Mouse (Mus musculus): Measurements from ENCODE around the gene Prr18.

Prr18 gene

GRCm38 (mm10) chr17:8340407-8341359, 3.4 kb downstream of the Prr18 start:
- no peak for DNase-seq (ENCODE audit: extremely low read depth, low read depth, low spot score)

GRCm38 (mm10) chr17:8341360-8341963, 4.2 kb downstream of the Prr18 start:
- DNase-seq (ENCODE audit: extremely low read depth, low read depth, low spot score): no peak

GRCm38 (mm10) chr17:8342706-8343105, 5.4 kb downstream of the Prr18 start:
- DNase-seq (ENCODE audit: extremely low read depth, low read depth, low spot score): no peak

GRCm38 (mm10) chr17:8343416-8343815, 6.2 kb downstream of the Prr18 start:
- no peak for DNase-seq (ENCODE audit: extremely low read depth, low read depth, low spot score)

- DNase-seq (ENCODE audit: extremely low read depth, low read depth, low spot score): no peak
Measured at GRCm38 (mm10) chr17:8347765-8348285, 10.6 kb downstream of the Prr18 start.

GRCm38 (mm10) chr17:8348941-8349340, 11.7 kb downstream of the Prr18 start:
- DNase-seq (ENCODE audit: extremely low read depth, low read depth, low spot score): no peak

GRCm38 (mm10) chr17:8351088-8351487, 13.8 kb downstream of the Prr18 start:
- no peak for DNase-seq (ENCODE audit: extremely low read depth, low read depth, low spot score)

GRCm38 (mm10) chr17:8355692-8356091, 18.4 kb downstream of the Prr18 start, which contains the start of gene T2:
TSS of gene T2 (plus strand) at chr17:8355992.
- DNase-seq (ENCODE audit: extremely low read depth, low read depth, low spot score): no peak

GRCm38 (mm10) chr17:8357498-8357897, 20.2 kb downstream of the Prr18 start:
- no peak for DNase-seq (ENCODE audit: extremely low read depth, low read depth, low spot score)

GRCm38 (mm10) chr17:8360876-8361275, 23.6 kb downstream of the Prr18 start:
- no peak for DNase-seq (ENCODE audit: extremely low read depth, low read depth, low spot score)

- DNase-seq (ENCODE audit: extremely low read depth, low read depth, low spot score): no peak
Measured at GRCm38 (mm10) chr17:8361281-8362103, 24.2 kb downstream of the Prr18 start.

- no peak for DNase-seq (ENCODE audit: extremely low read depth, low read depth, low spot score)
Measured at GRCm38 (mm10) chr17:8367514-8368480, 30.5 kb downstream of the Prr18 start.

GRCm38 (mm10) chr17:8368570-8368969, 31.3 kb downstream of the Prr18 start:
- DNase-seq (ENCODE audit: extremely low read depth, low read depth, low spot score): no peak

- DNase-seq (ENCODE audit: extremely low read depth, low read depth, low spot score): no peak
Measured at GRCm38 (mm10) chr17:8369171-8369570, 31.9 kb downstream of the Prr18 start.

- no peak for DNase-seq (ENCODE audit: extremely low read depth, low read depth, low spot score)
Measured at GRCm38 (mm10) chr17:8370634-8371229, 33.5 kb downstream of the Prr18 start.

GRCm38 (mm10) chr17:8371834-8372233, 34.6 kb downstream of the Prr18 start:
- DNase-seq (ENCODE audit: extremely low read depth, low read depth, low spot score): no peak

- DNase-seq (ENCODE audit: extremely low read depth, low read depth, low spot score): no peak
Measured at GRCm38 (mm10) chr17:8372286-8373046, 35.2 kb downstream of the Prr18 start.

GRCm38 (mm10) chr17:8377298-8377697, 40.0 kb downstream of the Prr18 start:
- no peak for DNase-seq (ENCODE audit: extremely low read depth, low read depth, low spot score)

GRCm38 (mm10) chr17:8385441-8385840, 48.2 kb downstream of the Prr18 start:
- no peak for DNase-seq (ENCODE audit: extremely low read depth, low read depth, low spot score)

All from fat pad, adult 2 months (tissue).